Mouse (Mus musculus) T-helper 17 cell (primary cell): ENCODE measurements at regions not wholly inside any gene's neighbourhood (a gene's known extent, or its start where the extent isn't known, plus 50 kb on each side); places are given as distances from the start of the nearest gene placed in this dataset.
"Not testable (repeated sequence)": the region's sequence is repeated elsewhere in the genome, so short reads cannot be mapped to it uniquely, and the experiment has no call there.

Experiments used
- in situ Hi-C, 2 experiments: fragments of 300-600 bp; cut with MboI, MseI; formaldehyde crosslinking; loops; 1 replicate in 1 of 2; 2 replicates in 1 of 2; pipeline ENCODE4 v1.15.1; 2025; ENCODE audit warnings: high pct_unique_total_duplicates in 2 of 2

DNA sequence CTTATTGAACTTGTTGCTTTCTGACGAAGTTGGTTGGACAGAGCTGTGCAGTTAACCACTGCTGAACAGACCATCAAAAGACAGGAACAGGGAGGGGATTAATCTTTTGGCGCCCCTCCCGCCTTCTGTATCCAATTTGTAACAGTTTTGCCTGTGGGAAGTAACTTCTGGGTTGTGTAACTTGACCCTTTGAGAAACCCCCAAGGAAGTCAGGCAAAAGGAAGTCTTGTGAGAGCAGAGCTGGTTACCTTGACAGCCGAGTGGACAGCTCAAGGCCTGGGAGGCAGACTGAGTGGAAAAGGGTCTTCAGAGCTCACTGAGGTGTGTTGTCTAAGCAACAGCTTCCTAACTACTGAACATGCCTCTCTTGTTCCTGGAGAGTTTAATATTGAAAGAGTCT is 75.8 kb upstream of the Hao2 start:
- in situ Hi-C loops, result no loop called here

DNA sequence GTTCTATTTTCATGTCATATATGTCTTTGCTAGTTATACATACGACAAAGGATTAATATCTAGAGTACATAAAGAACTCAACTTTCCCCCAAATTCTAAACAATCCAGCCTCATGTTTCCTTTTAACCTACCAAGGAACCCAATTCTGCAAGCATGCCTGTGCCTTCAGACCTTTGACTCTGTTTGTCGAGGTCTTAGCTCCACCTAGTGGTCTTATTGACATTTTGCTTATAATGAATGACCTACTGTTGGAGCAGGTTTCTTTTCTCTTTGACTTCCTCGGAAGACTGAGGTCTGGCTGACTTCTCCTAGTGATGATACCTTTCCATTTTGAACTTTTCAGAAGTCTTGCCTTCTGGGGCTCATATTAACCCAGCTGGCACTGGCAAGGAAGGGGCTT is 82.7 kb upstream of the Hao2 start:
- in situ Hi-C loops, result loop anchor here in 1 of 2 experiments (10.0 kb wide), 1 partner anchor 601 kb away; no protein-coding TSS in a partner anchor

- in situ Hi-C loops, result no loop called here
Measured at GRCm38 (mm10) chr3:98982787-98983186, 89.7 kb upstream of the Hao2 start.

GRCm38 (mm10) chr3:98987266-98987665 is 94.2 kb upstream of the Hao2 start:
- in situ Hi-C loops, result not testable (repeated sequence)

- in situ Hi-C loops, result loop anchor here in 1 of 2 experiments (10.0 kb wide), 1 partner anchor 1704 kb away; no protein-coding TSS in a partner anchor
Measured at GRCm38 (mm10) chr3:98990801-98991200, 97.8 kb upstream of the Hao2 start.

DNA sequence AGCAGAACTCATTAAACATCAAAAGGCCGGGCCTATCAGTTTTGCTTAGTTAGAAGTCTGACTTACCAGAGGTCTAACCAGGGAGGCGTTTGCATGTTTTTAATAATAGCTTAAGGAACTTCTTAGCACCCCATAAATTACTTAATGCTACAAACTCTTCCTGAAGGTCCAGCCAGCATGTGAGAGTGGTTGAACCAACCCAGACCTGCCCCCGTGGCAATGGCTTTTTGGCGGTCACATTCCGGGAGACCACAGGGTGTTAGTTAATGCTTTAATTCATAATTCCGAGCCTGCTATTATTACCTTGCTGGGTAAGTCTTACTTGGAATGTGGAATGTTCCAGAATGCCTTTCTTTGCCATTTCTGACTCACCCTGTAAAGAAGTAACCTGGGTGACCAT is 98.2 kb upstream of the Hao2 start:
- in situ Hi-C loops, result loop anchor here in 1 of 2 experiments (10.0 kb wide), 1 partner anchor 1704 kb away; no protein-coding TSS in a partner anchor

DNA sequence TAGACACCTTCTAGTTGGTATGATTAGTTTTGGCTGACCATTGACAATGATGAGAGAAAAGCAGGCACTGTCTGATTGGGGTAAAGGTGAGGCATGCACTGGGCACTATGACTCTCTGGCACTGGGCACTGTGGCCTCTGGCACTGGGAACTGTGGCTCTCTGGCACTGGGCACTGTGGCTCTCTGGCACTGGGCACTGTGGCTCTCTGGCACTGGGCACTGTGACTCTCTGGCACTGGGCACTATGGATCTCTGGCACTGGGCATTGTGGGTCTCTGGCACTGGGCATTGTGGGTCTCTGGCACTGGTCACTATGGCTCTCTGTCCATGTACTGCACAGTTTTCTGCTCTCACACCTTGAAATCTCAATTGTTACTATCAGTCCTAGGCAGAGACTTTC is 101.0 kb upstream of the Hao2 start:
- in situ Hi-C loops, result loop anchor here in 1 of 2 experiments (10.0 kb wide), 1 partner anchor 1701 kb away; no protein-coding TSS in a partner anchor

DNA sequence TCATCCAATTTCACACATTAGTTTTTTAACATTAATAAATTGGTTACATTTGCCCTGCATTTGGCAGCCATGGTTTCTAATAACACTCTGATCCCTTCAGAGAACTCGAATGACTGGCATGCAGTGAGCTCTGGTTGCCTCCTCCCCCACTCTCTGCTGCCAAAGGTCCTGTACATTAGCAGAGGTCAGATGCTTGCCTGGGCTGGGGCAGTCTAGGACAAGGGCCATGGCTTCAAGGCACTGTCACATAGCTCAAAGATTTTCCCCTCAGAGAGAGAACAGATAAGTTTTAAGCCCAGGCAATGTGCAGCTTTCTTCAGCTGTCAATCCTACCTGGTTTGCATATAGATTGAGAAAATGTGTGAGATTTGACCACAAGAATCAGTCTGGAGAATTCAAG is 110.2 kb upstream of the Wars2 start:
- in situ Hi-C loops, result no loop called here

- in situ Hi-C loops, result loop anchor here in 1 of 2 experiments (10.0 kb wide), 1 partner anchor 1669 kb away; no protein-coding TSS in a partner anchor
Measured at GRCm38 (mm10) chr3:99046190-99046589, 94.7 kb upstream of the Wars2 start.

- in situ Hi-C loops, result loop anchor here in 1 of 2 experiments (10.0 kb wide), 1 partner anchor 1668 kb away; no protein-coding TSS in a partner anchor
Measured at GRCm38 (mm10) chr3:99047156-99047555, 93.7 kb upstream of the Wars2 start.

DNA sequence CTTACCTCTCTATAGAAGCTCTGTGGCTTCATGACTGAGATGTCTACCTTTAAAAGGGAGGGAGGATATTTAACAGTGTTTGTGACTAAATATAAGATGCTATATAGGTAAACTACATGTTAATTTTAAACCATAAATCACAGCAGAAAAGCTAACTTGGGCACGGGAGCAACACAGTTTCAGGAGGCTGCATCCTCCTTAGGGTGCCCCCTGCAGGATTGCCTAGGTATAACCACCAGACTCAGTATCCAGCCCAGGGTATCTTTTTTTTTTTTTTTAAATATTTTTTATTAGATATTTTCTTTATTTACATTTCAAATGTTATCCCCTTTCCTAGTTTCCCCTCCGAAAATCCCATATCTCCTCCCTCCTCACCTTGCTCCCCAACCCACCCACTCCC is 91.6 kb upstream of the Wars2 start:
- in situ Hi-C loops, result loop anchor here in 1 of 2 experiments (10.0 kb wide), 1 partner anchor 1665 kb away; no protein-coding TSS in a partner anchor

DNA sequence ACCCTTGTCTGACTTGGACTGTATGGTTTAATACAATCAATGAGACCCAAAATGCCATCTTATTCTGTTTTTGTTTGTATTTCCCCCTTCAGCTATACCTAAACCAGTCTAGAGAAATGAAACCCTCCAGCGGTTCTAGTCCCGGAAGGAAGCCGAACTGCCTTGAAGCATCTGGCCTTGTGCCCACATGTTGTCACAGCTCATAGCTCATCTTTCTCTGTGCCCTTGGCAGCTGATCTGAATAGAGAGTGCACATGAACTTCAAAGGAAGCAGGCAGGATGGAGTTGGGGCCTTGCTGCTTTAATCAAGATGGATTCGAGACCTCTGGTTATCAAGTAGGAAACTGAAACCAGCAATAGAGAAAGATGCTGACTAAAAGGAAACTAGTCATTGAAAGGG is 88.7 kb upstream of the Wars2 start:
- in situ Hi-C loops, result no loop called here

GRCm38 (mm10) chr3:99067168-99067567 is 73.7 kb upstream of the Wars2 start:
- in situ Hi-C loops, result no loop called here
